Mouse (Mus musculus) embryonic facial prominence, embryonic 13.5 days (tissue): ENCODE data around the gene Nemp1. TPM values are rescaled to one million over a fixed set of nuclear protein-coding genes. Genes with fewer than 3 reads are reported as not detected.

Source experiments
- ATAC-seq: fragments of 200-750 bp; cut with Nextera tagmentation; 2 replicates; pipeline ENCODE4 v1.8.0; 2017; ENCODE audit warnings: low read depth; ENCODE audit not compliant: insufficient number of reproducible peaks, insufficient read depth, low FRiP score, low TSS enrichment
- H3K27ac ChIP-seq: fragments of 300-500 bp; sonication (generic); 2 replicates; pipeline ENCODE4 v1.5.1; 2015; ENCODE audit warnings: moderate library complexity, mild to moderate bottlenecking, inconsistent platforms
- H3K27me3 ChIP-seq: fragments of 300-500 bp; sonication (generic); 2 replicates; pipeline ENCODE4 v1.6.1; 2015; ENCODE audit warnings: mild to moderate bottlenecking, inconsistent platforms
- H3K36me3 ChIP-seq: fragments of 300-500 bp; sonication (generic); 2 replicates; pipeline ENCODE4 v1.6.1; 2015; ENCODE audit warnings: mild to moderate bottlenecking, inconsistent platforms
- H3K4me1 ChIP-seq: fragments of 300-500 bp; sonication (generic); 2 replicates; pipeline ENCODE4 v1.6.1; 2015; ENCODE audit warnings: inconsistent platforms
- H3K4me2 ChIP-seq: fragments of 300-500 bp; sonication (generic); 2 replicates; pipeline ENCODE4 v1.6.1; 2015; ENCODE audit warnings: moderate library complexity, mild to moderate bottlenecking, inconsistent platforms
- H3K4me3 ChIP-seq: fragments of 300-500 bp; sonication (generic); 2 replicates; pipeline ENCODE4 v1.5.1; 2015; ENCODE audit warnings: mild to moderate bottlenecking, inconsistent platforms
- H3K9ac ChIP-seq: fragments of 300-500 bp; sonication (generic); 2 replicates; pipeline ENCODE4 v1.6.1; 2015; ENCODE audit warnings: mild to moderate bottlenecking, inconsistent platforms
- H3K9me3 ChIP-seq: fragments of 300-500 bp; sonication (generic); 2 replicates; pipeline ENCODE4 v1.6.1; 2016; ENCODE audit warnings: inconsistent platforms
- WGBS: fragments of 180-500 bp; shearing (Covaris S2); methylation state at CpG from one replicate; pipeline ENCODE4 v1.1.7; 2015; ENCODE audit warnings: mixed read lengths; 5-methylcytosine and 5-hydroxymethylcytosine counted together
- polyA plus RNA-seq: library from polyadenylated mRNA; unstranded; fragments of >200 nt; fragmentation: Nextera tagmentation; extraction: Ambion mirVana; gene quantifications from 2 replicates; pipeline ENCODE4 v1.2.1, GENCODE M21; 2015

Gene Nemp1
- polyA plus RNA-seq, 1 experiment from 2014 or later: 9.1 TPM

- ATAC-seq: 0 out of 2 replicates have a peak, but pooled peaks have one; percentile 12
- no peak overlapping the region for H3K9ac ChIP-seq
- 59% methylated on average over 24 of the region's 24 CpGs for WGBS
- H3K9me3 ChIP-seq: no peaks in the 10 kb centered on the region
- peak overlapping the region; percentile 41 for H3K4me2 ChIP-seq
- peak overlapping the region; percentile 12; the same call in 1 of the 2 replicates for H3K4me3 ChIP-seq
- H3K36me3 ChIP-seq: peaks cover 25% of the 10 kb centered on the region
- peaks cover 11% of the 10 kb centered on the region for H3K4me1 ChIP-seq
- no peaks in the 10 kb centered on the region for H3K27me3 ChIP-seq
- H3K27ac ChIP-seq: no peak overlapping the region
Observed at GRCm38 (mm10) chr10:127750136-127750777, 83.6 kb downstream of the Nemp1 start.

Other genes with a start within 250 kb of the Nemp1 start
- 2.0 and 3.2 TPM in 2 replicates for gene Stac3, start 165.2 kb upstream of the Nemp1 start, polyA plus RNA-seq
- 20.0 and 32.7 TPM in 2 replicates for gene Ndufa4l2, start 151.9 kb upstream of the Nemp1 start, polyA plus RNA-seq
- 81.7 and 92.3 TPM in 2 replicates for gene Shmt2, start 144.5 kb upstream of the Nemp1 start, polyA plus RNA-seq
- gene Nxph4, start 132.3 kb upstream of the Nemp1 start, polyA plus RNA-seq: 3.0 and 3.9 TPM in 2 replicates
- 139 and 159 TPM in 2 replicates for gene Lrp1, start 45.8 kb upstream of the Nemp1 start, polyA plus RNA-seq
- 21.1 and 22.0 TPM in 2 replicates for gene Stat6, start 23.9 kb upstream of the Nemp1 start, polyA plus RNA-seq
- gene Nab2, start 1.7 kb downstream of the Nemp1 start, polyA plus RNA-seq: 19.5 and 20.3 TPM in 2 replicates
- gene Myo1a, start 38.3 kb downstream of the Nemp1 start, polyA plus RNA-seq: 0.66 and 2.5 TPM in 2 replicates
- 0.55 TPM in 1 of 2 replicates, not detected in the other for gene Tac2, start 57.6 kb downstream of the Nemp1 start, polyA plus RNA-seq
- 3.7 TPM in 2 replicates for gene Zbtb39, start 72.6 kb downstream of the Nemp1 start, polyA plus RNA-seq
- gene Gpr182, start 84.8 kb downstream of the Nemp1 start, polyA plus RNA-seq: 0.90 and 1.2 TPM in 2 replicates
- 0.06 TPM in 1 of 2 replicates, not detected in the other for gene Rdh1, start 92.8 kb downstream of the Nemp1 start, polyA plus RNA-seq
- gene Rdh16f1, start 92.9 kb downstream of the Nemp1 start, polyA plus RNA-seq: not detected in 2 replicates
- gene Rdh9, start 109.5 kb downstream of the Nemp1 start, polyA plus RNA-seq: 0.34 and 0.37 TPM in 2 replicates
- gene Rdh16, start 134.3 kb downstream of the Nemp1 start, polyA plus RNA-seq: not detected in 2 replicates
- gene Rdh19, start 183.0 kb downstream of the Nemp1 start, polyA plus RNA-seq: not detected in 2 replicates
- gene Rdh16f2, start 199.6 kb downstream of the Nemp1 start, polyA plus RNA-seq: not detected in 2 replicates
- 0.21 TPM in 1 of 2 replicates, not detected in the other for gene Rdh7, start 221.9 kb downstream of the Nemp1 start, polyA plus RNA-seq
- gene Sdr9c7, start 231.6 kb downstream of the Nemp1 start, polyA plus RNA-seq: 0.08 and 0.10 TPM in 2 replicates